Mouse (Mus musculus): ENCODE measurements around the gene Cradd. TPM values are rescaled to one million over a fixed set of nuclear protein-coding genes. Genes with fewer than 3 reads are reported as not detected.

Cradd gene
- polyA plus RNA-seq, 1 experiment from 2014 or later = 11.6 TPM

DNA sequence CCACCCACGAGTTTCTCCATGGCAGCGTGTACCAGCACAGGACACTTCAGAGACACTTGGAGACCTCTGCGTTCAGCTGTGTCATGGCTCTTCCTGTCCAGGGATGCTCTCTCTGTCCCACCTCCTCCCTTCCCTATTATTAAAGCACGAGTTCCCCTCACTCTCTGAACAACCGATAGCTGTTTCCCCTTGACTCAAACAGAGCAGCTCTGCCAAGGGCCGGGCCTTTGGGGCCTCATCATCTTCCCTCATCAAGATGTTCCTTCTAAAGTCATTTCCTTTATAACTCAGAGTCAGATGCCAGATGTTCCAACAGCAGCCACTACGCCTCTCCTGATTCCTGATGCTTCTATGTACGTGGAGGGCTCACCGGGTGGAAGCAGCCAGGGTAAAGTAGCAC is 110.1 kb downstream of the Cradd start:
- H3K36me3 ChIP-seq (replicated peaks; ENCODE audit: control insufficient read depth, insufficient read depth) = no peaks in the 10 kb centered on the region
- DNase-seq (ENCODE audit: low spot score) = no peak
- no peaks in the 10 kb centered on the region for H3K9me3 ChIP-seq (ENCODE audit: control insufficient read depth, low read length)
- ATAC-seq (ENCODE audit: low FRiP score) = no peak
- no peak overlapping the region for H3K4me3 ChIP-seq (replicated peaks; ENCODE audit: low read length)
- no peak overlapping the region for H3K4me2 ChIP-seq (replicated peaks)
- no peaks in the 10 kb centered on the region for H3K4me1 ChIP-seq (replicated peaks; ENCODE audit: control insufficient read depth, insufficient read depth, low read length)
- no peak overlapping the region for H3K9ac ChIP-seq
- H3K27ac ChIP-seq = no peak overlapping the region
- WGBS = 87% methylated on average over 9 of the region's 9 CpGs
- H3K27me3 ChIP-seq (ENCODE audit: control insufficient read depth, insufficient read depth, low read length) = no peaks in the 10 kb centered on the region

DNA sequence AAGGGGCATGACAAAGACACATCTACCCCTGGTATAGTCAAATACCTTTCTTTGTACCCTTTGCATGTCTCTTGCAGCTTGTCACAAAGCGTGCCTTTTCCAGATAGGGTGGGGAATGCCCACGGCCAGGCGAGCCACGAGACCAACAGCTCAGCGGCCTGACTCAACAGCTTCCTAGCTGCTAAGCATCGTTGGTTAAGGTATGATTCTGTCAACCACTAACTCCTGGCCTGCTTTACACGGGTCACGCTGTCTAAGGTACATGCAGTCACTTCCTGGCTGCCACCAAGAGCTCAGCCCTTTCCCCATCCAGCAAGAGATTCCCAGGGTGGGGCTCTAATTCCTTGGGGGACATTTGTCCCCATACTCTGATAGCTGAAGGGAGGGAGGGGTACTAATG is 110.6 kb downstream of the Cradd start:
- Histone ChIP-seq H3K4me3 (replicated peaks; ENCODE audit: low read length) (no peak overlapping the region), H3K27ac (no peak overlapping the region), H3K4me1 (replicated peaks; ENCODE audit: control insufficient read depth, insufficient read depth, low read length) (no peaks in the 10 kb centered on the region), H3K36me3 (replicated peaks; ENCODE audit: control insufficient read depth, insufficient read depth) (no peaks in the 10 kb centered on the region), H3K9me3 (ENCODE audit: control insufficient read depth, low read length) (no peaks in the 10 kb centered on the region), H3K27me3 (ENCODE audit: control insufficient read depth, insufficient read depth, low read length) (no peaks in the 10 kb centered on the region), H3K4me2 (replicated peaks) (no peak overlapping the region), H3K9ac (no peak overlapping the region)
- WGBS = 92% methylated on average over 8 of the region's 8 CpGs
- DNase-seq (ENCODE audit: low spot score) = no peak
- no peak for ATAC-seq (ENCODE audit: low FRiP score)

DNA sequence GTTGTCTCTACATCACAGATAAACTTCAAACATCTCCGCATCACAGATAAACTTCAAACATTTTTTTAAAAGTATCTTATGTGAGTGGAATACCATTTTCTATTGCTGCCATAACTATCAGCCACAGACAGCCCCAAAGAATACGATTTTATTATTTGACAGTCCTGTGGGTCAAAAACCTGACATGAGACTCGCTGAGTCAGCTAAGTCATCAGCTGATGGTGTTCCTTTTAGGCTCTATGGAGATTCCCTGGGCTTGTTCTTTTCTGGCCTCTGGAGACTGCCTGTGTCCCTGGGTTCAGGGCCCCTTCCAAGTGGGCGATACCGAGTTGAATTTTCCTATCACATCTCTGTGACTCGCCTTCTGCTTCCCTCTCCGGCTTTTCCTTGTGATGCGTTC is 112.3 kb downstream of the Cradd start:
- ATAC-seq (ENCODE audit: low FRiP score) (no peak), DNase-seq (ENCODE audit: low spot score) (no peak)
- H3K4me1 ChIP-seq (replicated peaks; ENCODE audit: control insufficient read depth, insufficient read depth, low read length) = no peaks in the 10 kb centered on the region
- H3K36me3 ChIP-seq (replicated peaks; ENCODE audit: control insufficient read depth, insufficient read depth) = no peaks in the 10 kb centered on the region
- H3K4me2 ChIP-seq (replicated peaks) = no peak overlapping the region
- H3K27me3 ChIP-seq (ENCODE audit: control insufficient read depth, insufficient read depth, low read length) = no peaks in the 10 kb centered on the region
- 87% methylated on average over 8 of the region's 8 CpGs for WGBS
- no peak overlapping the region for H3K9ac ChIP-seq
- H3K9me3 ChIP-seq (ENCODE audit: control insufficient read depth, low read length) = no peaks in the 10 kb centered on the region
- no peak overlapping the region for H3K4me3 ChIP-seq (replicated peaks; ENCODE audit: low read length)
- no peak overlapping the region for H3K27ac ChIP-seq

DNA sequence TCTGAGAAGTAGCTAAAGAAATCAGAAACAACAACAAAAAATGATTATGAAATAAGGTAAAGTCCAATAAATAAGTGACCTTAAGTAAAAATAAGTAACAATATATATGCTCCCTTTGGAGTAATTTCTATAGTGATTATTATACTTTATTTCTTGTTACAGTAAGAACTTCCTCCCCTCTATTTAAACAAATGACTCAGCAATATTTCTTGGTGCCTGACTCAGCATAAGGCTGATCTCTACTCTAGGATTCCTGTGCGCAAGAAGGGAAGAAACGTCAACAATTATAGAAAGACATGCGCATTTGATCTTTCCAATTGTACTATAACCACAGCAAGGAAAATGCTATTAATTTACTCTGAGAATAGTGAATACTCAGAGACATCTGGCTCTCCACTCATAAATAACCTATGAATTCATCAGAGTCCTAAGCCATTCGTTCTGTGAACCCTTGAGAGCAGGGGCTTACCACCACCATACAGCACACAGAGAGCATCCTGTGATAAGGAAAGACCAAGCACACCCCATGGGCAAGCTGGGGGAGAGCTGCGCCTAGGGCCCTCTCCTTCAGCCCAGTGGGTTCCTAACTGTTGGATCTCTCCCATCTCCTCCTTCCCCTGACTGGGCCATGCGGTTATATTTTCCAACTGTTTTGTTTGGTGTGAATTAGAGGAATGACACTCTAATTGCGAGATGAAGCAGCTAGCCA is 113.1 kb downstream of the Cradd start:
- H3K9me3 ChIP-seq (ENCODE audit: control insufficient read depth, low read length) = no peaks in the 10 kb centered on the region
- H3K4me2 ChIP-seq (replicated peaks) = no peak overlapping the region
- WGBS = 82% methylated on average over 7 of the region's 7 CpGs
- H3K4me1 ChIP-seq (replicated peaks; ENCODE audit: control insufficient read depth, insufficient read depth, low read length) = no peaks in the 10 kb centered on the region
- ATAC-seq (ENCODE audit: low FRiP score) = no peak
- H3K9ac ChIP-seq = no peak overlapping the region
- H3K27ac ChIP-seq = no peak overlapping the region
- H3K36me3 ChIP-seq (replicated peaks; ENCODE audit: control insufficient read depth, insufficient read depth) = no peaks in the 10 kb centered on the region
- no peak overlapping the region for H3K4me3 ChIP-seq (replicated peaks; ENCODE audit: low read length)
- DNase-seq (ENCODE audit: low spot score) = no peak
- no peaks in the 10 kb centered on the region for H3K27me3 ChIP-seq (ENCODE audit: control insufficient read depth, insufficient read depth, low read length)

DNA sequence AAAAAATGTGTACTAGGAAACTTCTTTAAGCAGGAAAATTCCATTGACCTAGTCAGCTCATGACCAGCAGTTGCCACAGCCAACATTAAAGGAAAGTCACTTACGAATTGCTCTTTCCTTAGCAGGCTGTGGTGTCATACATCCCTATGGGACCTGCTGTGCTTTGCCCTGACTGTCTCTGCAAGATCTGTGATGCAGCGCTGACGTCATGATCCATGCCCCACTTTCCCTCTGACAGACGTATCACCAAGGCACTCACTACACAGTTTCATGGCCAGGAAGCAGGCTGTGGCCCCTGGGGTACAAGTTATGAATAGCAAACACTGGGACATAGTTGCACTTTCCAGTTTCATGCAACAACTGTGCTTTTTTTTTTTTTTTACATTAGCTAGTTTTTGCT is 113.8 kb downstream of the Cradd start:
- no peaks in the 10 kb centered on the region for H3K27me3 ChIP-seq (ENCODE audit: control insufficient read depth, insufficient read depth, low read length)
- ATAC-seq (ENCODE audit: low FRiP score) (no peak), DNase-seq (ENCODE audit: low spot score) (no peak)
- H3K4me2 ChIP-seq (replicated peaks) = no peak overlapping the region
- no peak overlapping the region for H3K4me3 ChIP-seq (replicated peaks; ENCODE audit: low read length)
- H3K4me1 ChIP-seq (replicated peaks; ENCODE audit: control insufficient read depth, insufficient read depth, low read length) = no peaks in the 10 kb centered on the region
- no peaks in the 10 kb centered on the region for H3K36me3 ChIP-seq (replicated peaks; ENCODE audit: control insufficient read depth, insufficient read depth)
- H3K9ac ChIP-seq = no peak overlapping the region
- H3K9me3 ChIP-seq (ENCODE audit: control insufficient read depth, low read length) = no peaks in the 10 kb centered on the region
- H3K27ac ChIP-seq = no peak overlapping the region
- 70% methylated on average over 4 of the region's 4 CpGs for WGBS

DNA sequence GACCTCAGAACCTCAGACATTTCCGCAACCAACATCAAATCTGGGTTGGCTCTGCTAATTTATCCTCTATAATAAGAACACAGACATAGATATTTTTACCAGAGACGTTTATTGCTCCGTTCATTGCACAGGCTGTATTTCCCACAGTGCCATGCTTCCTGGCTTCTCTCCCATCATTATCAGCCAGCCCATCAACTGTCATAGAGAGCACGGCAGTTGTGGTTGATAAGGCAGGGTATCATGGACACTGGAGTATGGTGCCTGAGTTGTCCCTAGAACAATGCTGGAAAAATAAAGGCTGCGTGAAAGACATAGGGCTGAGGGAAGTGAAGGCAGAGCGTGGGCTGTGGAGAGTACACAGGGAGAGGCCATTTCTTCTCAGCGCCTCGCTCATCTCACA is 116.5 kb downstream of the Cradd start:
- WGBS = 84% methylated on average over 8 of the region's 8 CpGs

DNA sequence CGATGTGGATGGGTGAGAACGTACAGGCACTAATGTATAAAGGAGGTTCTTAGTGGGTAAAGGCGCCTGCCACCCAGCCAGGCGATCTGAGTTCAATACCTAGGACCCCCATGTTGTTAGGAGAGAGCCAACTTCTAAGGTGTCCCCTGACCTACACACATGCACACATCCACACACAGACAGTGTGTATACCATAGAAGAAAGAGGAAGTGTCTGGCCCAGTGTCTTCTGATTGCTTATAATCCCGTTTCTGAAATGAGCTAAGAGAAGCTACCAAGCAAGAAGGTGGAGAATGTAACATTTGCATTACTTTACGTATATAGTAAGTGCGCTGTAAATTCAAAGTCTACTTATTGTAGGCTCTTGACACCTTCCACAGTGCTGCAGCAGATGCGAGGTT is 122.4 kb downstream of the Cradd start:
- ATAC-seq (ENCODE audit: low FRiP score) (no peak), DNase-seq (ENCODE audit: low spot score) (no peak)
- Histone ChIP-seq H3K4me3 (replicated peaks; ENCODE audit: low read length) (no peak overlapping the region), H3K9me3 (ENCODE audit: control insufficient read depth, low read length) (no peaks in the 10 kb centered on the region), H3K4me1 (replicated peaks; ENCODE audit: control insufficient read depth, insufficient read depth, low read length) (no peaks in the 10 kb centered on the region), H3K9ac (no peak overlapping the region), H3K36me3 (replicated peaks; ENCODE audit: control insufficient read depth, insufficient read depth) (no peaks in the 10 kb centered on the region), H3K27ac (no peak overlapping the region), H3K27me3 (ENCODE audit: control insufficient read depth, insufficient read depth, low read length) (no peaks in the 10 kb centered on the region), H3K4me2 (replicated peaks) (no peak overlapping the region)
- 90% methylated on average over 8 of the region's 8 CpGs for WGBS

More for the DNA sequence above, 116.5 kb downstream of the Cradd start:
- no peak for ATAC-seq (ENCODE audit: low FRiP score)
- DNase-seq (ENCODE audit: low spot score) = no peak
- no peaks in the 10 kb centered on the region for H3K36me3 ChIP-seq (replicated peaks; ENCODE audit: control insufficient read depth, insufficient read depth)
- no peak overlapping the region for H3K27ac ChIP-seq
- H3K4me1 ChIP-seq (replicated peaks; ENCODE audit: control insufficient read depth, insufficient read depth, low read length) = no peaks in the 10 kb centered on the region
- H3K4me2 ChIP-seq (replicated peaks) = no peak overlapping the region
- H3K4me3 ChIP-seq (replicated peaks; ENCODE audit: low read length) = no peak overlapping the region
- no peaks in the 10 kb centered on the region for H3K9me3 ChIP-seq (ENCODE audit: control insufficient read depth, low read length)
- no peak overlapping the region for H3K9ac ChIP-seq
- no peaks in the 10 kb centered on the region for H3K27me3 ChIP-seq (ENCODE audit: control insufficient read depth, insufficient read depth, low read length)

DNA sequence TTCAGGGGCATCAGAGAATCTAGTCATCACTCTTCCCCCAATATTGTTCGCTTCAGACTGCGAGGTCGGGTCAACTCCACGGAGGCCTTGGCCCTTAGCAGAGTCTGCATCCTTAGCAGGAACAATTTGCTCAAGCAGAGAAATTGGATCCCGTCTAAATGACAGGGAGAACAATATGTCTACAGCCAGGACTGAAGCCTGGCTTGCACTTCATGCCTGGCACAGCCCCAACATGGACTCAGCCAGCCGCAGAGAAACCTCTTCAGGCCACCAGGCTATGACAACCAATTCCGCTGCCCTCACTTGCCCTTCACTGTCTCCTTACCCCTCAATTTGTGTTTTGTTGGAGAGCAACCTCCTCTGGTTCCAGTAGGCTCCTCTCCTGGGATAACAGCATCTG is 123.6 kb downstream of the Cradd start:
- H3K4me3 ChIP-seq (replicated peaks; ENCODE audit: low read length) = no peak overlapping the region
- no peak overlapping the region for H3K9ac ChIP-seq
- DNase-seq (ENCODE audit: low spot score) = no peak
- H3K27me3 ChIP-seq (ENCODE audit: control insufficient read depth, insufficient read depth, low read length) = no peaks in the 10 kb centered on the region
- no peaks in the 10 kb centered on the region for H3K4me1 ChIP-seq (replicated peaks; ENCODE audit: control insufficient read depth, insufficient read depth, low read length)
- H3K27ac ChIP-seq = no peak overlapping the region
- H3K9me3 ChIP-seq (ENCODE audit: control insufficient read depth, low read length) = no peaks in the 10 kb centered on the region
- no peak for ATAC-seq (ENCODE audit: low FRiP score)
- H3K36me3 ChIP-seq (replicated peaks; ENCODE audit: control insufficient read depth, insufficient read depth) = no peaks in the 10 kb centered on the region
- 43% methylated on average over 7 of the region's 7 CpGs for WGBS
- no peak overlapping the region for H3K4me2 ChIP-seq (replicated peaks)

DNA sequence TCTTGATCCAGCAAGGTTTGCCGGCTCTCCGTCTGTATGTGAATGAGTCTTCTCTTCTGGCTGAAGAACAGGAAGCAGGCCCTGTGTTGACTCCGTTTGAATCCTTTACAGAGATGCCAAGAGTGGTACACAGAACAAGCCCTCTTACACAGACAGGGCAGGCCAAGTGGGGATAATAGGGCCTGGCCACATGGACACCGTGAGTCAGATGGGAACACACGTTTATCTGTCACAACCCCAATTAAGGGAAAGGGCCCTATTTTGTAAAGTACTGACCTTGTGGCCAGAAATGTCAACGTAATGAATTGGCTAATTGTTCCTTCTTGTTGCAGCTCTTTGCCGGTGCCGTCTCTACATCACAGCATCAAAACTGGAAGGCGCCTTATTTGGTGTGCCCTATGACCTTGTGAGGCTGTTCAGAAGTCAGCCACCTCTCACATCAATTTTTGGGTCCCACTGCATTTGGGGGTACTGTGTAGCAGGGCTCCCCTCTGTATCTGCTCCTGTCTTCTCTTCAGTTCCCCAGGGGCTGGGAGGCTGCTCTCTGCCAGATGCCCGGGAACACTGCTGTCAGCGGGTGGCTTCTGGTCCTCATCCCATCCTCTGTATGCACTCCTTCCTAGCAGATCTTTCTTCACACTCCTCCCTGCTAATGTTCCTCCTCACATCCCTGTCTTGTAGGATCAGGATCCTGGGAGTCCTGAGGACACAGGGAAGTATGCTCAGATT is 124.2 kb downstream of the Cradd start:
- DNase-seq (ENCODE audit: low spot score) = no peak
- Histone ChIP-seq H3K4me1 (replicated peaks; ENCODE audit: control insufficient read depth, insufficient read depth, low read length) (no peaks in the 10 kb centered on the region), H3K9me3 (ENCODE audit: control insufficient read depth, low read length) (no peaks in the 10 kb centered on the region), H3K36me3 (replicated peaks; ENCODE audit: control insufficient read depth, insufficient read depth) (no peaks in the 10 kb centered on the region), H3K4me2 (replicated peaks) (no peak overlapping the region), H3K9ac (no peak overlapping the region), H3K27me3 (ENCODE audit: control insufficient read depth, insufficient read depth, low read length) (no peaks in the 10 kb centered on the region), H3K4me3 (replicated peaks; ENCODE audit: low read length) (no peak overlapping the region), H3K27ac (no peak overlapping the region)
- peak; percentile 48; the same call in 1 of the 2 replicates for ATAC-seq (ENCODE audit: low FRiP score)
- WGBS = 43% methylated on average over 11 of the region's 11 CpGs

All from hindbrain, embryonic 14.5 days (tissue).